Comparison of ENCODE assay signal across 7 mouse cellular contexts in genomic region chr1:154884275-154885206, GRCm38 (mm10). TPM values are rescaled to one million over a fixed set of nuclear protein-coding genes. Genes with fewer than 3 reads are reported as not detected.
A peak's percentile ranks its signal among the peaks of the same experiment; 100 is the strongest.
DNase-seq lines count a peak whose midpoint lies in the region; ATAC-seq and TF ChIP-seq lines count a peak whose summit lies in the region.

Cacna1e (minus strand) TSS chr1:154884501.

- no peaks in the 10 kb centered on the region for H3K4me1 ChIP-seq in liver, embryonic 11.5 days (replicated peaks; ENCODE audit: control insufficient read depth, insufficient read depth, low read length)
- peaks cover 8% of the 10 kb centered on the region; the same call in 1 of the 2 replicates for H3K4me1 ChIP-seq in embryonic facial prominence, embryonic 12.5 days
- peaks cover 17% of the 10 kb centered on the region for H3K4me1 ChIP-seq in hindbrain, postnatal 0 days (ENCODE audit: insufficient read depth, low read length)

- H3K27me3 ChIP-seq in liver, embryonic 11.5 days (replicated peaks; ENCODE audit: control insufficient read depth, insufficient read depth, low read length) = peaks cover 26% of the 10 kb centered on the region
- H3K27me3 ChIP-seq in embryonic facial prominence, embryonic 12.5 days = peaks cover 30% of the 10 kb centered on the region
- H3K27me3 ChIP-seq in hindbrain, postnatal 0 days (ENCODE audit: insufficient read depth, low read length) = no peaks in the 10 kb centered on the region

- no peak for TF ChIP-seq POLR2A in brain, embryonic 14.5 days (IDR thresholded peaks at IDR 0.05; ENCODE audit: borderline replicate concordance, extremely low read depth, insufficient read depth, insufficient read length, poor library complexity, severe bottlenecking)

- no peak within 1 kb of the TSS for H3K27ac ChIP-seq in liver, embryonic 11.5 days (ENCODE audit: low read depth, low read length)
- H3K27ac ChIP-seq in embryonic facial prominence, embryonic 12.5 days = no peak within 1 kb of the TSS
- H3K27ac ChIP-seq in hindbrain, postnatal 0 days = no peak within 1 kb of the TSS

- peak within 1 kb of the TSS; percentile 44 for H3K4me3 ChIP-seq in liver, embryonic 11.5 days (ENCODE audit: low read depth, low read length)
- peak within 1 kb of the TSS; percentile 39 for H3K4me3 ChIP-seq in embryonic facial prominence, embryonic 12.5 days
- peak within 1 kb of the TSS; percentile 47 for H3K4me3 ChIP-seq in hindbrain, postnatal 0 days (ENCODE audit: low read length)

- H3K9ac ChIP-seq in liver, embryonic 11.5 days (ENCODE audit: low read depth, low read length) = no peak within 1 kb of the TSS
- peak within 1 kb of the TSS; percentile 38 for H3K9ac ChIP-seq in embryonic facial prominence, embryonic 12.5 days
- H3K9ac ChIP-seq in hindbrain, postnatal 0 days (replicated peaks; ENCODE audit: low read length) = peak within 1 kb of the TSS; percentile 41

- peak; percentile 31 for DNase-seq in liver, embryonic 11.5 days (ENCODE audit: low spot score)
- no peak for DNase-seq in liver
- DNase-seq in brain, embryonic 14.5 days (ENCODE audit: low read depth) = peak; percentile 49
- DNase-seq in hindbrain, postnatal 0 days (ENCODE audit: low spot score) = peak; percentile 38
- DNase-seq in lung, postnatal 14 days = peak; percentile 14
- peak; percentile 6 for DNase-seq in yolk sac, embryonic 10.5 days (ENCODE audit: low spot score)

- no peaks in the 10 kb centered on the region for H3K9me3 ChIP-seq in liver, embryonic 11.5 days (ENCODE audit: control insufficient read depth, low read length)
- H3K9me3 ChIP-seq in embryonic facial prominence, embryonic 12.5 days = no peaks in the 10 kb centered on the region
- no peaks in the 10 kb centered on the region for H3K9me3 ChIP-seq in hindbrain, postnatal 0 days (ENCODE audit: low read length)

- H3K36me3 ChIP-seq in liver, embryonic 11.5 days (ENCODE audit: control insufficient read depth, insufficient read depth, low read length) = no peaks in the 10 kb centered on the region
- H3K36me3 ChIP-seq in embryonic facial prominence, embryonic 12.5 days = no peaks in the 10 kb centered on the region
- H3K36me3 ChIP-seq in hindbrain, postnatal 0 days (ENCODE audit: insufficient read depth, low read length) = no peaks in the 10 kb centered on the region

- H3K4me2 ChIP-seq in liver, embryonic 11.5 days = peak within 1 kb of the TSS; percentile 64
- peak within 1 kb of the TSS; percentile 61 for H3K4me2 ChIP-seq in embryonic facial prominence, embryonic 12.5 days (replicated peaks)
- peak within 1 kb of the TSS; percentile 90 for H3K4me2 ChIP-seq in hindbrain, postnatal 0 days (ENCODE audit: low read depth, low read length)

- no peak for TF ChIP-seq CTCF in brain, embryonic 14.5 days (IDR thresholded peaks at IDR 0.05; ENCODE audit: borderline replicate concordance, extremely low read depth, insufficient read depth, insufficient read length)
- TF ChIP-seq CTCF in hindbrain, postnatal 0 days (IDR thresholded peaks at IDR 0.05; ENCODE audit: low read depth) = no peak

- ATAC-seq in liver, embryonic 11.5 days (replicated peaks; ENCODE audit: low FRiP score) = no peak
- ATAC-seq in embryonic facial prominence, embryonic 12.5 days (ENCODE audit: insufficient number of reproducible peaks, insufficient read depth, low FRiP score, low TSS enrichment) = no peak
- ATAC-seq in hindbrain, postnatal 0 days = no peak

- WGBS in liver, embryonic 11.5 days = 11% methylated on average over 31 of the region's 31 CpGs
- WGBS in embryonic facial prominence, embryonic 12.5 days = 4% methylated on average over 31 of the region's 31 CpGs
- 7% methylated on average over 29 of the region's 31 CpGs for WGBS in hindbrain, postnatal 0 days

RNA-seq across cellular contexts. Expression of gene Cacna1e, which starts in this region (rescaled TPM):
- polyA plus RNA-seq in liver, embryonic 11.5 days (2014; fragmentation: Nextera tagmentation; extraction: Ambion mirVana) = 0.12 and 0.47 TPM in 2 replicates
- 18.4 and 28.8 TPM in 2 replicates for polyA plus RNA-seq in brain, embryonic 14.5 days (2012; rRNA removed)
- 1.8 and 2.7 TPM in 2 replicates for polyA plus RNA-seq in embryonic facial prominence, embryonic 12.5 days (2016; fragmentation: Nextera tagmentation; extraction: Ambion mirVana)
- total RNA-seq in hindbrain, postnatal 0 days (2014; rRNA removed) = 57.5 and 58.2 TPM in 2 replicates
- 8.0 and 8.9 TPM in 2 replicates for polyA plus RNA-seq in hindbrain, postnatal 0 days (2015; fragmentation: Nextera tagmentation; extraction: Ambion mirVana)

Comparison
In these comparisons a context has a peak if more than half of its experiments do, and no peak if none do; other contexts are left out.
1. Peak in DNase-seq, H3K4me3 ChIP-seq and H3K4me2 ChIP-seq in liver, embryonic 11.5 days; RNA of the gene not detected or under 1 TPM.